Mouse (Mus musculus) forebrain, embryonic 12.5 days (tissue): ENCODE measurements around the gene Hdac9. TPM values are rescaled to one million over a fixed set of nuclear protein-coding genes. Genes with fewer than 3 reads are reported as not detected.
A peak's percentile ranks its signal among the peaks of the same experiment; 100 is the strongest.

Experiments used
- ATAC-seq: fragments of 200-750 bp; cut with Nextera tagmentation; 2 replicates; pipeline ENCODE4 v1.8.0; 2017; ENCODE audit warnings: moderate TSS enrichment; ENCODE audit not compliant: low FRiP score
- H3K27ac ChIP-seq: fragments of 300-500 bp; sonication (generic); 2 replicates; pipeline ENCODE4 v1.5.1; 2016; ENCODE audit warnings: mild to moderate bottlenecking
- H3K27me3 ChIP-seq: fragments of 300-500 bp; sonication (generic); 2 replicates; pipeline ENCODE4 v1.6.1; 2016; ENCODE audit warnings: mild to moderate bottlenecking
- H3K36me3 ChIP-seq: fragments of 300-500 bp; sonication (generic); replicated peaks from 2 replicates; pipeline ENCODE4 v1.6.1; 2016; ENCODE audit warnings: mild to moderate bottlenecking
- H3K4me1 ChIP-seq: fragments of 300-500 bp; sonication (generic); 2 replicates; pipeline ENCODE4 v1.6.1; 2016
- H3K4me2 ChIP-seq: fragments of 300-500 bp; sonication (generic); 2 replicates; pipeline ENCODE4 v1.6.1; 2016; ENCODE audit warnings: mild to moderate bottlenecking, moderate library complexity
- H3K4me3 ChIP-seq: fragments of 300-500 bp; sonication (generic); replicated peaks from 2 replicates; pipeline ENCODE4 v1.5.1; 2016; ENCODE audit warnings: mild to moderate bottlenecking
- H3K9ac ChIP-seq: fragments of 300-500 bp; sonication (generic); 2 replicates; pipeline ENCODE4 v1.6.1; 2016; ENCODE audit warnings: mild to moderate bottlenecking
- H3K9me3 ChIP-seq: fragments of 300-500 bp; sonication (generic); 2 replicates; pipeline ENCODE4 v1.6.1; 2016
- WGBS: fragments of 180-500 bp; shearing (Covaris S2); methylation state at CpG from one replicate; pipeline ENCODE4 v1.1.7; 2016; 5-methylcytosine and 5-hydroxymethylcytosine counted together
- polyA plus RNA-seq: library from polyadenylated mRNA; unstranded; fragments of >200 nt; fragmentation: Nextera tagmentation; extraction: Ambion mirVana; gene quantifications from 2 replicates; pipeline ENCODE4 v1.2.1, GENCODE M21; 2016

Hdac9 gene
- polyA plus RNA-seq, 1 experiment from 2014 or later: 11.5 TPM

- ATAC-seq: peak; percentile 46; the same call in 1 of the 2 replicates
- Histone ChIP-seq H3K9ac (no peak overlapping the region), H3K27ac (no peak overlapping the region), H3K4me1 (no peaks in the 10 kb centered on the region), H3K36me3 (no peaks in the 10 kb centered on the region), H3K9me3 (no peaks in the 10 kb centered on the region), H3K4me2 (no peak overlapping the region), H3K4me3 (no peak overlapping the region), H3K27me3 (no peaks in the 10 kb centered on the region)
- 72% methylated on average over 17 of the region's 17 CpGs for WGBS
Measured at GRCm38 (mm10) chr12:34215023-34216020, 701.6 kb downstream of the Hdac9 start.

- Histone ChIP-seq H3K27me3 (no peaks in the 10 kb centered on the region), H3K9ac (no peak overlapping the region), H3K36me3 (no peaks in the 10 kb centered on the region), H3K4me3 (no peak overlapping the region), H3K4me1 (no peaks in the 10 kb centered on the region), H3K9me3 (no peaks in the 10 kb centered on the region), H3K27ac (no peak overlapping the region), H3K4me2 (no peak overlapping the region)
- no peak for ATAC-seq
- WGBS: 85% methylated on average over 3 of the region's 3 CpGs
Measured at GRCm38 (mm10) chr12:34212162-34212561, 704.7 kb downstream of the Hdac9 start.

- Histone ChIP-seq H3K36me3 (no peaks in the 10 kb centered on the region), H3K9ac (no peak overlapping the region), H3K9me3 (no peaks in the 10 kb centered on the region), H3K4me2 (no peak overlapping the region), H3K27ac (no peak overlapping the region), H3K27me3 (no peaks in the 10 kb centered on the region), H3K4me3 (no peak overlapping the region), H3K4me1 (peaks cover 9% of the 10 kb centered on the region; the same call in 1 of the 2 replicates)
- ATAC-seq: no peak
- 47% methylated on average over 3 of the region's 3 CpGs for WGBS
Measured at GRCm38 (mm10) chr12:34201471-34201870, 715.4 kb downstream of the Hdac9 start.

GRCm38 (mm10) chr12:34200030-34200446 is 716.9 kb downstream of the Hdac9 start:
- H3K4me2 ChIP-seq: no peak overlapping the region
- ATAC-seq: no peak; the same call in 1 of the 2 replicates
- no peak overlapping the region for H3K9ac ChIP-seq
- WGBS: 35% methylated on average over 4 of the region's 4 CpGs
- H3K4me3 ChIP-seq: no peak overlapping the region
- H3K27ac ChIP-seq: no peak overlapping the region
- no peaks in the 10 kb centered on the region for H3K27me3 ChIP-seq
- no peaks in the 10 kb centered on the region for H3K36me3 ChIP-seq
- no peaks in the 10 kb centered on the region for H3K9me3 ChIP-seq
- peaks cover 9% of the 10 kb centered on the region; the same call in 1 of the 2 replicates for H3K4me1 ChIP-seq

- Histone ChIP-seq H3K9me3 (no peaks in the 10 kb centered on the region), H3K9ac (no peak overlapping the region), H3K4me1 (no peaks in the 10 kb centered on the region), H3K4me3 (no peak overlapping the region), H3K36me3 (no peaks in the 10 kb centered on the region), H3K27ac (no peak overlapping the region), H3K4me2 (no peak overlapping the region), H3K27me3 (no peaks in the 10 kb centered on the region)
- no peak for ATAC-seq
Measured at GRCm38 (mm10) chr12:34195155-34195828, 721.6 kb downstream of the Hdac9 start.

GRCm38 (mm10) chr12:34194116-34194515 is 722.8 kb downstream of the Hdac9 start:
- Histone ChIP-seq H3K4me3 (no peak overlapping the region), H3K4me1 (no peaks in the 10 kb centered on the region), H3K4me2 (no peak overlapping the region), H3K9me3 (no peaks in the 10 kb centered on the region), H3K27ac (no peak overlapping the region), H3K27me3 (no peaks in the 10 kb centered on the region), H3K36me3 (no peaks in the 10 kb centered on the region), H3K9ac (no peak overlapping the region)
- ATAC-seq: no peak
- 90% methylated on average over 4 of the region's 4 CpGs for WGBS

GRCm38 (mm10) chr12:34191246-34191645 is 725.6 kb downstream of the Hdac9 start:
- Histone ChIP-seq H3K27ac (no peak overlapping the region), H3K9ac (no peak overlapping the region), H3K4me1 (no peaks in the 10 kb centered on the region), H3K9me3 (no peaks in the 10 kb centered on the region), H3K4me2 (no peak overlapping the region), H3K36me3 (no peaks in the 10 kb centered on the region), H3K27me3 (no peaks in the 10 kb centered on the region), H3K4me3 (no peak overlapping the region)
- WGBS: 94% methylated on average over 1 of the region's 1 CpGs
- ATAC-seq: no peak

GRCm38 (mm10) chr12:34178931-34179330 is 738.0 kb downstream of the Hdac9 start:
- no peaks in the 10 kb centered on the region for H3K27me3 ChIP-seq
- H3K4me3 ChIP-seq: no peak overlapping the region
- 91% methylated on average over 4 of the region's 4 CpGs for WGBS
- H3K27ac ChIP-seq: no peak overlapping the region
- no peak for ATAC-seq
- H3K9me3 ChIP-seq: no peaks in the 10 kb centered on the region
- no peaks in the 10 kb centered on the region for H3K36me3 ChIP-seq
- H3K4me2 ChIP-seq: no peak overlapping the region
- no peak overlapping the region for H3K9ac ChIP-seq
- H3K4me1 ChIP-seq: no peaks in the 10 kb centered on the region

- no peaks in the 10 kb centered on the region for H3K9me3 ChIP-seq
- H3K4me3 ChIP-seq: no peak overlapping the region
- no peaks in the 10 kb centered on the region for H3K27me3 ChIP-seq
- H3K4me1 ChIP-seq: no peaks in the 10 kb centered on the region
- H3K4me2 ChIP-seq: no peak overlapping the region
- no peak for ATAC-seq
- no peak overlapping the region for H3K9ac ChIP-seq
- no peaks in the 10 kb centered on the region for H3K36me3 ChIP-seq
- 92% methylated on average over 3 of the region's 3 CpGs for WGBS
- no peak overlapping the region for H3K27ac ChIP-seq
Measured at GRCm38 (mm10) chr12:34176790-34177189, 740.1 kb downstream of the Hdac9 start.

- 75% methylated on average over 1 of the region's 1 CpGs for WGBS
- H3K4me2 ChIP-seq: no peak overlapping the region
- H3K9me3 ChIP-seq: no peaks in the 10 kb centered on the region
- H3K27me3 ChIP-seq: no peaks in the 10 kb centered on the region
- H3K9ac ChIP-seq: no peak overlapping the region
- no peaks in the 10 kb centered on the region for H3K36me3 ChIP-seq
- H3K27ac ChIP-seq: no peak overlapping the region
- no peak overlapping the region for H3K4me3 ChIP-seq
- no peak for ATAC-seq
- H3K4me1 ChIP-seq: no peaks in the 10 kb centered on the region
Measured at GRCm38 (mm10) chr12:34173036-34173435, 743.9 kb downstream of the Hdac9 start.

GRCm38 (mm10) chr12:34170601-34171000 is 746.3 kb downstream of the Hdac9 start:
- H3K27ac ChIP-seq: no peak overlapping the region
- no peak overlapping the region for H3K9ac ChIP-seq
- H3K4me2 ChIP-seq: no peak overlapping the region
- no peaks in the 10 kb centered on the region for H3K4me1 ChIP-seq
- no peaks in the 10 kb centered on the region for H3K36me3 ChIP-seq
- WGBS: 73% methylated on average over 3 of the region's 3 CpGs
- H3K4me3 ChIP-seq: no peak overlapping the region
- no peak for ATAC-seq
- H3K9me3 ChIP-seq: no peaks in the 10 kb centered on the region
- H3K27me3 ChIP-seq: no peaks in the 10 kb centered on the region

- H3K27me3 ChIP-seq: no peaks in the 10 kb centered on the region
- no peak overlapping the region for H3K9ac ChIP-seq
- 88% methylated on average over 4 of the region's 4 CpGs for WGBS
- H3K9me3 ChIP-seq: no peaks in the 10 kb centered on the region
- H3K4me3 ChIP-seq: no peak overlapping the region
- no peak overlapping the region for H3K27ac ChIP-seq
- no peak overlapping the region for H3K4me2 ChIP-seq
- ATAC-seq: no peak
- no peaks in the 10 kb centered on the region for H3K4me1 ChIP-seq
- H3K36me3 ChIP-seq: no peaks in the 10 kb centered on the region
Measured at GRCm38 (mm10) chr12:34165674-34166073, 751.2 kb downstream of the Hdac9 start.
